8 mouse cellular contexts compared by ENCODE assay signal in the genomic region with DNA sequence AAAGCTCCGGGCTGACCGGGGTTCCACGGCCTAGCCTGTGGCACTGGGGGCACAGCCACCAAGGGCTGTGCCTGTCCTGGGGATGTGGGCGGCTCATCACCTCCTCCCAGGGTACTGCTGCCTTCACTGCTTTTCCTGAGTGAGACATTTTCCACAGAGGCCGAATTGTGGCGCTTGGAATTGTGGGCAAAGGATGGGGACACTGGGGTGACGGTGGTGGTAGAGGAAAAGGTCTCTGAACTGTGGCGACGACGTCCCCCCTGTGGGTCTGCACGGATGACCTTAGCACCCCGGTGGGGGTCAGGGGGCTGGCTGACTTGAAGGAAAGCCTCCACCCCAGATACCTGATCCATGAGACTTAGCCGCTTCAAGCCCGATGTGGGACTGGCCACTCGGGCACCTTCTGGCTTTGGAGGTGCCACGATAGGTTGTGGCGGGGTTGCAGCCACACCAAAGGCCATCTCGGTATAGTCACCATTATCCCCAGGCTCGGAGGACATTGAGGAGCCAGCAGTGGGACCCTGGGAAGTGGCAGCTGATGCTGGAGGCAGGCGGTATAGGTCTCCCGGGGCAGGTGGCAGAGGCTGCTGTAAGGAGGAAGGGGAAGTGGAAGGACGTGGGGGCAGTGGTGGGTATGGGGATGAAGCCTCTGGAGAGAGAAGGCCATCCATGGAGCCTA. TPM values are rescaled to one million over a fixed set of nuclear protein-coding genes. Genes with fewer than 3 reads are reported as not detected.
A peak's percentile ranks its signal among the peaks of the same experiment; 100 is the strongest.
DNase-seq lines count a peak whose midpoint lies in the region; ATAC-seq and TF ChIP-seq lines count a peak whose summit lies in the region.

No protein-coding gene starts in this region.

- peak overlapping the region; percentile 88 for H3K4me2 ChIP-seq in hindbrain, postnatal 0 days (ENCODE audit: low read depth, low read length)
- H3K4me2 ChIP-seq in midbrain, embryonic 16.5 days (ENCODE audit: low read length): peak overlapping the region; percentile 95

- TF ChIP-seq CTCF in layer of hippocampus, adult 2 months (conservative IDR thresholded peaks at IDR 0.05): no peak
- no peak for TF ChIP-seq CTCF in hindbrain, postnatal 0 days (IDR thresholded peaks at IDR 0.05; ENCODE audit: low read depth)

- H3K9ac ChIP-seq in hindbrain, postnatal 0 days (replicated peaks; ENCODE audit: low read length): peak overlapping the region; percentile 58
- peak overlapping the region; percentile 83 for H3K9ac ChIP-seq in midbrain, embryonic 16.5 days (ENCODE audit: low read depth, low read length)

- no peaks in the 10 kb centered on the region for H3K36me3 ChIP-seq in hindbrain, postnatal 0 days (ENCODE audit: insufficient read depth, low read length)
- H3K36me3 ChIP-seq in midbrain, embryonic 16.5 days (ENCODE audit: control insufficient read depth, insufficient read depth, low read length): no peaks in the 10 kb centered on the region

- DNase-seq in layer of hippocampus, adult 2 months (ENCODE audit: low spot score in 2 of 2): no peak
- DNase-seq in layer of hippocampus, adult 11-12 months (ENCODE audit: low spot score): no peak
- DNase-seq in cerebellum, postnatal 36 days: peak; percentile 25 to 33
- DNase-seq in hindbrain, postnatal 0 days (ENCODE audit: low spot score): no peak
- DNase-seq in gastrocnemius, adult 8-10 months (ENCODE audit: low spot score in 2 of 2): no peak
- DNase-seq in gastrocnemius, adult 18-20 months (ENCODE audit: low spot score): no peak
- no peak for DNase-seq in adrenal gland, adult (ENCODE audit: inconsistent age in 2 of 2, low spot score in 1 of 2)

- no peak for ATAC-seq in hindbrain, postnatal 0 days
- ATAC-seq in midbrain, embryonic 16.5 days: no peak

- no peaks in the 10 kb centered on the region for H3K27me3 ChIP-seq in hindbrain, postnatal 0 days (ENCODE audit: insufficient read depth, low read length)
- H3K27me3 ChIP-seq in midbrain, embryonic 16.5 days (ENCODE audit: control insufficient read depth, insufficient read depth, low read depth, low read length): no peaks in the 10 kb centered on the region

- no peaks in the 10 kb centered on the region for H3K9me3 ChIP-seq in hindbrain, postnatal 0 days (ENCODE audit: low read length)
- no peaks in the 10 kb centered on the region for H3K9me3 ChIP-seq in midbrain, embryonic 16.5 days (replicated peaks; ENCODE audit: control insufficient read depth, low read length, poor library complexity, severe bottlenecking)

- H3K4me1 ChIP-seq in hindbrain, postnatal 0 days (ENCODE audit: insufficient read depth, low read length): peaks cover 49% of the 10 kb centered on the region
- H3K4me1 ChIP-seq in midbrain, embryonic 16.5 days (ENCODE audit: control insufficient read depth, insufficient read depth, low read length): peaks cover 68% of the 10 kb centered on the region

- H3K4me3 ChIP-seq in layer of hippocampus, adult 2 months: peak overlapping the region; percentile 91
- H3K4me3 ChIP-seq in hindbrain, postnatal 0 days (ENCODE audit: low read length): peak overlapping the region; percentile 78
- peak overlapping the region; percentile 87 for H3K4me3 ChIP-seq in midbrain, embryonic 16.5 days (ENCODE audit: low read depth, low read length)

- 63% methylated on average over 22 of the region's 22 CpGs for WGBS in hindbrain, postnatal 0 days
- WGBS in midbrain, embryonic 16.5 days: 71% methylated on average over 22 of the region's 22 CpGs

- H3K27ac ChIP-seq in layer of hippocampus, adult 2 months: peak overlapping the region; percentile 98
- peak overlapping the region; percentile 51; the same call in 1 of the 2 replicates for H3K27ac ChIP-seq in hindbrain, postnatal 0 days
- H3K27ac ChIP-seq in midbrain, embryonic 16.5 days (ENCODE audit: low read length): no peak overlapping the region

RNA-seq across cellular contexts. Expression of a gene that starts 3.3 kb away (rescaled TPM):
- 10 to 100 TPM; 74.3 to 74.9 TPM for total RNA-seq in layer of hippocampus, adult 2 months (2021)
- 42.4 and 53.2 TPM in 2 replicates for total RNA-seq in hindbrain, postnatal 0 days (2014; rRNA removed)
- polyA plus RNA-seq in hindbrain, postnatal 0 days (2015; fragmentation: Nextera tagmentation; extraction: Ambion mirVana): 6.3 and 7.3 TPM in 2 replicates
- 3.8 and 5.1 TPM in 2 replicates for polyA plus RNA-seq in midbrain, embryonic 16.5 days (2015; fragmentation: Nextera tagmentation; extraction: Ambion mirVana)
- 10 to 100 TPM; 12.4 to 21.6 (median 15.2) TPM for total RNA-seq in gastrocnemius, adult 8-10 months (2022)
- 10 to 100 TPM; 17.4 to 73.1 TPM for total RNA-seq in gastrocnemius, adult 18-20 months (2021)

Comparison
In these comparisons a context has a peak if more than half of its experiments do, and no peak if none do; other contexts are left out.
1. DNase-seq: peak in cerebellum, postnatal 36 days (2 of 2); none in layer of hippocampus, adult 2 months (0 of 2), layer of hippocampus, adult 11-12 months (single experiment), hindbrain, postnatal 0 days (single experiment), gastrocnemius, adult 8-10 months (0 of 2), gastrocnemius, adult 18-20 months (single experiment) and adrenal gland, adult (0 of 2).
2. Peak in every context shown above with its lines, with median percentiles within 50 percentile points of each other: H3K4me3 ChIP-seq.